Mouse (Mus musculus) MEL (cell line): ENCODE data around the gene Zbtb24.

Source experiments
- CHD1 ChIP-seq: IDR thresholded peaks from 2 replicates; pipeline ENCODE4 v1.6.1; 2012; ENCODE audit warnings: low read depth, mild to moderate bottlenecking, inconsistent platforms, low read length, improper control_type of control experiment
- KAT2A ChIP-seq: conservative IDR thresholded peaks from 2 replicates; pipeline ENCODE4 v1.6.1; 2012; ENCODE audit warnings: low read depth, low read length, improper control_type of control experiment, inconsistent platforms
- POLR2A ChIP-seq, 2 experiments: IDR thresholded peaks; 2 replicates each; pipeline ENCODE4 v1.6.1; 2011 to 2012; ENCODE audit warnings: low read length in 2 of 2, mild to moderate bottlenecking in 2 of 2, control low read depth in 1 of 2, improper control_type of control experiment in 1 of 2, low read depth in 1 of 2, moderate library complexity in 1 of 2; ENCODE audit not compliant: control insufficient read depth in 1 of 2, insufficient read depth in 1 of 2, poor library complexity in 1 of 2
- ZC3H11A ChIP-seq: IDR thresholded peaks from 2 replicates; pipeline ENCODE4 v1.6.1; 2012; ENCODE audit warnings: low read depth, mild to moderate bottlenecking, inconsistent platforms, low read length, improper control_type of control experiment

DNA sequence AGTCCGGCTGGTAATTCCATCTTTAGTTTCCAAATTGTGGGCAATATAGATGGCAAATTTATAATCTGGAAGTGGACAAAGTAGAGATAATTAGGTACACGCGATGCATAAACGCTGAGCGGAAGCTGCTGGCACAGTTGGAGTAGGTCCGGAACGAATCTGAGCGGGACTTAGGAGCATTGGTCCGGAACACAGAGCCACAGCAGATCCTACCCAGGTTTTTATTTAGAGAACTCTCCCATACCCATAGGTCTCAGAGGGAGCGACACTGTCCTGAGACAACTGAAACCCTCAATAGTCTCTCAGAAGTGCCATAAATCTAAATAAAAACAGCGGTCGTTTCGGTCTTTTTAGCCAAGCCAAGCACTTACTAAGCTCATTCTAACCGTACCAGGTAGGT is 499 bp upstream of the Zbtb24 start:
- TF ChIP-seq KAT2A = no peak
- TF ChIP-seq ZC3H11A = no peak
- TF ChIP-seq CHD1 = no peak
- no peak for TF ChIP-seq POLR2A (IDR thresholded peaks at IDR 0.05; ENCODE audit: control insufficient read depth in 1 of 2, insufficient read depth in 1 of 2, low read depth in 1 of 2, low read length in 2 of 2, poor library complexity in 1 of 2)
